Mouse (Mus musculus): Measurements from ENCODE around the gene Abr.

Abr gene

GRCm38 (mm10) chr11:76461201-76461600, 160.9 kb downstream of the Abr start:
- no peak for DNase-seq (ENCODE audit: low read depth, low spot score)

- no peak for DNase-seq (ENCODE audit: low read depth, low spot score)
These were observed 162.6 kb downstream of the Abr start for GRCm38 (mm10) chr11:76459489-76459888.

DNA sequence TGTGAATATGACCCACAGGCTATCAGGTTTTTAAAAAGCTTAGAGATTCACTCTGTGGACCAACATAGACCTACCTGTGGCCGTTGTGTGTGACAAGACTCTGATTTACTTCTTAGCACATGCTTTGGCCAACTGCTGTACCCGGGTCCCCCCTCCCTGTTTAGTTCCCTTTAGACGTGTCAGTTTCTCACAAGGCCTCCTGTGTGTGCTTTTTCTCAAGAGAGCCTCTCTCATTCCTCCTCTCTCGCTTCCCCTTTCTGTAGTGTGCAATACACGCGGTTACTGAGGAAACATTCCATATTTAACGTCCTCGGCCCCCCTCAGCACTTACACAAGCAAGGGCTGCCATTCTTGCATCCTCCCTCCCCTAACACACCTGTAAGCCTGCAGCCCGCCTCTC, 163.4 kb downstream of the Abr start:
- no peak for DNase-seq (ENCODE audit: low read depth, low spot score)

GRCm38 (mm10) chr11:76456897-76457296, 165.2 kb downstream of the Abr start:
- DNase-seq (ENCODE audit: low read depth, low spot score): peak; percentile 72

- peak; percentile 93 for DNase-seq (ENCODE audit: low read depth, low spot score)
These were observed 165.9 kb downstream of the Abr start for GRCm38 (mm10) chr11:76456233-76456632.

GRCm38 (mm10) chr11:76454492-76454891, 167.6 kb downstream of the Abr start:
- DNase-seq (ENCODE audit: low read depth, low spot score): peak; percentile 85

DNA sequence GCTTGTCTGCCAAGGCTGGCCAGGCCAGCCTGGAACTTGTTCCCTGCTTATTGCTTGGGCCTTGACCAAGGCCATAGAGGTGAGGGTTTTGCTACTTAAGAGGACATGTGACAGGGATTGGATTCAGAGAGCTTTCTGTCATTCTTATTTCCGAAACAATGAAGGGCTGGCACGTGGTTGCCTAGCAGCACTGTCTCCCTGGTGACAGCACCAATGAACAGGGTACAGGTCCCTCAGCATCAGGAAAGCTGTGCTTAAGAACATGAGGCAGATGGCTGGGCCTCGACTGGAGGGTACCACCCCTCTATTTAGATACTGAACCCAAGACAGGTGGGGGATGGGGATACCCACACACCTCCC, 171.9 kb downstream of the Abr start:
- no peak for DNase-seq (ENCODE audit: low read depth, low spot score)

- DNase-seq (ENCODE audit: low read depth, low spot score): no peak
These were observed 172.5 kb downstream of the Abr start for GRCm38 (mm10) chr11:76449520-76450201.

DNA sequence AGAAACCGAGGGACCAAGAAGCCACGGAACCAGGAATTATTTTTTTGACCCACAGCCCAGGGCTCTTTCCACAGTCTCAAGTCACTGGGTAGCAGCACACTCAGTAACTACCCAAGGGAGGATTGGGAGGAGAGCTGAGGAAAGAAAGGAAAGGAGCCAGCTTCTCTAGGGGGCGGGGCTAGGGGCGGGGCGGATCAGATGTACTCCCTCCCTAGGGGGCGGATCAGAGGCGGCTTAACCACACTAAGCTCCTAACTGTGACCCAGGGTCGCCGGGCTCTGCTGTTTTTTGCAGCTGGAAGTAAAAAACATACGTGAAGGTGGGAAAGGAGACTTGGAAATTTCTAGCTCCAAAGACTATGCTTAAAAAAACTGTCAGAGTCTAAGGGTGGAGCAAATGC, 175.9 kb downstream of the Abr start:
- DNase-seq (ENCODE audit: low read depth, low spot score): peak; percentile 29

DNA sequence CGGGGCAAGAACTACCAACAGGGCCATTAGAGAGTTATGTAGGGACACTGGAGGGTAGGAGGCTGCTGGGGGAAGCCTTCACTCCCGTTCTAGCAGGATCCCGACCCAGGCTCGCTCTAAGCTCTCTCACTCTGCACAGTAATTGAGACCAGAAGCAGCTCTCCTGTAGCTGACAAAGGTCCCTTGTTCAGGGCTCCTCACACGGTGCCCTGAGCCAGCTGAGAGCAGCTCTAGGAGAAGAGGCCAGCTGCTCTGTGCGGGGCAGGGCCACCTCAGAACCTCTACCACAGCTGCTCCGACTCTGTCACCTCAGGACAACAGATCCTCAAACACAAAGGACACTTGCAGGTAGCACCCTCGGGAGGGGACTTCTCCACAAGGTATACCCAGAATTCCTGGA, 176.7 kb downstream of the Abr start:
- no peak for DNase-seq (ENCODE audit: low read depth, low spot score)

DNA sequence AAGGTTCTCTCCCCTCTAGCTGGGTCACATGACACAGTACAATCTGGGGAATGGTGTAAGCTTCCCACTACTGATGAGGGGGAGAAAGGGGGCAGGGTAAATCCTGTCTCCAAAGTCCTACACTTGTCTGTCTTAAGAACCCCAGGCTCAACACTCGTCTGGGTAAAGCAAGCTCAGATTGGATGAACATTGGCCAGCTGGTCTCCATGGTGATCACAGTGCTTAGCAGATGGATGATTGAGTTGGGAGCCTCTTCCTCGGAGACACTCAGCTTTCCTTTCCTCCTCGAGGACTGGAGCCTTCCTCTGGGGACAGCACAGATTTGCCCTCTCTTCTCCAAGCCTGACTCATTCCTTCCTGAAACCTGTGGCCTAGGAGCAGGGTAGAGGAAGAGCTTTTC, 182.4 kb downstream of the Abr start:
- DNase-seq (ENCODE audit: low read depth, low spot score): no peak

DNA sequence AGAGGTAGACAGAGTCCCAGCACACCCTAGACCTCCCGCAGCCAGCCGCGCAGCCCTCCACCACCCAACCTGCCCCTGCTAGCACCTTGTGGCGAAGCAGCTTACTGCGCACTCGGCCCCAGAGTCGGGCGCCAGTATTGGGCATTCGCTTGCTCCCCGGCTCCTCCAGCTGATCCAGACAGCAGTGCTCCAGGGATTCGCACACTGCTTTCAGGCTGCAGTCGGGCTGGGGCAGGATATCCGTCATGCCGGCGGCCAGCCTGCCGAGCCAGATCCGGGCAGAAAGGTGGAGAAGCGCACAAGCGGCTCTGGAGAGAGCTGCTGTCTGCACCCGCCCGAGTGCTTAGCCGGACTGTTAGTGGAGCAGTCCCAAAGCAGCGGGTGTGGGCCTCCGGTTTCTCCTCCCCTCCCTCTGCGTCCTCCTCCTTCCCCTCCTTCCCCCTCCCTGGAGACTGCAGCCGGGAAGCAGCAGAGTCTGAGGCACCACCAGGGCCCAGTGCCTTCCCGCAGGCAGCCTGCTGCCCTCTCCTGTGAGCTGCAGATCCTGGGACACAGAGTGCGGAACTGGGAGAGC, 185.2 kb downstream of the Abr start:
- DNase-seq (ENCODE audit: low read depth, low spot score): no peak

DNA sequence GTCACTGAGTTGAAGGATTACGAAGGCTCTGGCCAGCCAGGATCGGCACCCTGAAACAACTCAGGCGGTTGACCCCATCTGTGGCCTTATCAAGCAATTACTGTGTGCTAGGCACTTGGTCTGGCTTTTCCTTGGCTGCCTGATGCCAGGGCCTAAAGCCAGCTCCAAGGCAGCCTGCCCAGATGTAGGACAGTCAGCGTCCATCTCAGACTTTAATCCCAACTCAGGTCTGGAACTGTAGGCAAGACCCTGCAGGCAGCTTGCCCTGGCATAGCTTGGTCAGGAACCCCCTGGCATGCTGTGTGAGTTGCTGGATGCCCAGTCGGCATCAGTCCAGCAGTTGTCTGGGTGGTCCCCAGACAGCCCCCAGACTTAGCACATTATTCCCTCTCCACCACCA, 186.1 kb downstream of the Abr start:
- DNase-seq (ENCODE audit: low read depth, low spot score): no peak

- DNase-seq (ENCODE audit: low read depth, low spot score): no peak
These were observed 192.0 kb downstream of the Abr start for GRCm38 (mm10) chr11:76429966-76430631.

- DNase-seq (ENCODE audit: low read depth, low spot score): no peak
These were observed 192.6 kb downstream of the Abr start for GRCm38 (mm10) chr11:76429556-76429955.

- DNase-seq (ENCODE audit: low read depth, low spot score): peak; percentile 20
These were observed 193.1 kb downstream of the Abr start for GRCm38 (mm10) chr11:76429046-76429445.

DNA sequence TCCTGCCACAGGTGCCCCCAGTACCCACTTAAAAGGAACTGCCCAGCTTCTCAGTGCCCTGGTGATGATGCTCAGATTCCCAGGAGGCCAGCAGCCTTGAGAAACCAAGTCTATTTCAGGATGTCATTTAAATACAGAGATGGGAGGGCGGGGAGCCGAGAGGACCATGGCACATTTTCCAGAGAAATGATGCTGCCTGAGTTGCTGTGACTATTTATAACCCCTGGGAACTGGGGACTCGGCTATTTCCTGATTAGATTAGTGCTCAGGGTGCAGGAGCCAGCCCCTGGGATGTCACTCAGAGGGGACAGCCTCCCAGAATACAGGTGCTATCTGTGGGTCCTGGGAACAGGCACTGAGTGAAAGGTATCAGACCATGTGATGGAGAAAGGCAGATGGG, 194.3 kb downstream of the Abr start:
- DNase-seq (ENCODE audit: low read depth, low spot score): no peak

DNA sequence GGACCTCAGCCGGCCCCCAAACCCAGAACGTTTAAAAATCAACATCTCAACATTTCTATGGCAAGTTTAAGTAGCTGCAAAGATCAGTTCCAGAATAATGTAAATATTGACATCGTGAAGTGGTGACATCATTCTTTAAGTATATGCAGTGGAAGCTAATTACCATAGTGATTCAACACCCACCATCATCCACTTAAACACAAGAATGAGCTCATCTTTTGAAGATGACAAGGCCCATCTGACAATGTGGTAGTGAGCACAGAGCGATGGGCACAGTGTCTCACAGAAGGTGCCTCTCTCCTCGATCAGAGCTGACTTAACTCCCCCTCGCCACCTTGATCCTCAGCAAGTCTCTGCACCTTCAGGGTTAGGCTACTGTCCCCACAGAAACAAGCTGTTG, 196.4 kb downstream of the Abr start:
- no peak for DNase-seq (ENCODE audit: low read depth, low spot score)

DNA sequence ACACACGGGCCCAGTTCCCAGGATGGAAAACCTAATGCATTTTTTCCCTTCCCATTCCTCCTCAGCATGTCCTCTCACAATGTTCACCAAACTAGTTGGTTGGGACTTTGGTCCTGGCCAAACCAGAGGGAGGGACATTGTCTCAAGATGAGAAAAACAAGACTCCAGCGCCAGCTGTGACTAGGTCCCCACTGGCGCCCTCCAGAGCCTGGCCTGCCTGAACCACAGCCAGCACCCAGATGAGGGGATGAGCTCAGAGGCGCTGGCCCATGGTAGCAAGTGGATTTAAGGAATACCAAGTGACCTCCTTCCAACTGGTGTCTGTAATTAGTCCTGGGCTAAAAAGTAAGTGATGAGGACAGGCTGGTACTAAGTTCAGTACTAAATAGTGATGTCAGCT, 201.2 kb downstream of the Abr start:
- no peak for DNase-seq (ENCODE audit: low read depth, low spot score)

- DNase-seq (ENCODE audit: low read depth, low spot score): no peak
These were observed 202.9 kb downstream of the Abr start for GRCm38 (mm10) chr11:76419179-76419578.

- DNase-seq (ENCODE audit: low read depth, low spot score): no peak
These were observed 203.7 kb downstream of the Abr start for GRCm38 (mm10) chr11:76418423-76418822.

DNA sequence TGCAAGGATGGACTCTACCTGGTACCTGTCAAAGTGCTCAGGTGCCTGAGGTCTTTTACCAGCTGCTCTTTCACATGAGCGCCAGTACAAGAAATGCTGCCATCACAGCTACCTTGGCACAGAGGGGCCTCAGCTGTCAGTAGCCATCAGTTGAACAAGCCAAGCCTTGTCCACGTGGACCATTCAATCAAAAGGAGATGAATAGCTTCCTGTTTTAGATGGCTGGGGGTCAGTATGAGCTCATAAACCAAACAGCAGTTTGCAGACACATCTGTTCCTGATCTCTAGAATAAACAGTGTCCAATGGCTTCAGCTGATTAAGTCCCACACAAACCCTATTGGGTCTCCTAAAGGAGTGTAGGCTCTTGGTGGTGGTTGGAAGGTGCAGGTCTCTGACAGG, 206.1 kb downstream of the Abr start:
- no peak for DNase-seq (ENCODE audit: low read depth, low spot score)

DNA sequence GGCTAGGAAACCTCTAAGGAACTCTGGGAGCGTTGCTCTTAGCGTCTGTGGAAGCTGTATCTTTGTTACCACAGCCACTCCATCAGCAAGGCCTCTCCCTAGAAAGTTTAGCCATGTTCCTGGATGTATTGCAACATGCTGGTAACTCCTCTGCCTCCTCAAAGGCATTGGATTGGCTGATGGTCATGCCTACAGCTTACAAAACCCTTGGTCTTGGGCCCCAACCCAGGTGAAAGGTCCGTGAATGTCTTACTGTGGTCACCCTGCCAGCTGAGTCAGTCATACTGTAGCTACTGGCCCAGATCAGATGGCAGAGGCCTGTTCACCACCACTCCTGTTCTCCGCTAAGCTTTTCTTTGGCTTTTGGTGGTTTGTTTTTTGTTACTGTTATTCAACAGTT, 207.1 kb downstream of the Abr start:
- no peak for DNase-seq (ENCODE audit: low read depth, low spot score)

Data from CD4-positive, CD25-positive, alpha-beta regulatory T cell, adult 2 months (primary cell).